Mouse (Mus musculus) intestine, embryonic 16.5 days (tissue): ENCODE data around the gene Gmds. TPM values are rescaled to one million over a fixed set of nuclear protein-coding genes. Genes with fewer than 3 reads are reported as not detected.

ENCODE experiments used
- ATAC-seq: fragments of 200-750 bp; cut with Nextera tagmentation; 2 replicates; pipeline ENCODE4 v1.8.0; 2017; ENCODE audit warnings: moderate TSS enrichment, moderate library complexity
- H3K27ac ChIP-seq: fragments of 300-500 bp; sonication (generic); 2 replicates; pipeline ENCODE4 v1.5.1; 2014; ENCODE audit warnings: mild to moderate bottlenecking, low read length
- H3K27me3 ChIP-seq: fragments of 300-500 bp; sonication (generic); replicated peaks from 2 replicates; pipeline ENCODE4 v1.6.1; 2014; ENCODE audit warnings: low read length, control low read depth, mixed read lengths; ENCODE audit not compliant: control insufficient read depth, insufficient read depth
- H3K36me3 ChIP-seq: fragments of 300-500 bp; sonication (generic); 2 replicates; pipeline ENCODE4 v1.6.1; 2014; ENCODE audit warnings: low read length, control low read depth; ENCODE audit not compliant: control insufficient read depth, insufficient read depth
- H3K4me1 ChIP-seq: fragments of 300-500 bp; sonication (generic); 2 replicates; pipeline ENCODE4 v1.6.1; 2014; ENCODE audit warnings: low read length, control low read depth, mixed read lengths; ENCODE audit not compliant: control insufficient read depth, insufficient read depth
- H3K4me2 ChIP-seq: fragments of 300-500 bp; sonication (generic); 2 replicates; pipeline ENCODE4 v1.6.1; 2014; ENCODE audit warnings: low read depth, low read length, control low read depth
- H3K4me3 ChIP-seq: fragments of 300-500 bp; sonication (generic); 2 replicates; pipeline ENCODE4 v1.5.1; 2014; ENCODE audit warnings: mild to moderate bottlenecking, low read length
- H3K9ac ChIP-seq: fragments of 300-500 bp; sonication (generic); 2 replicates; pipeline ENCODE4 v1.6.1; 2014; ENCODE audit warnings: low read depth, low read length
- H3K9me3 ChIP-seq: fragments of 300-500 bp; sonication (generic); 2 replicates; pipeline ENCODE4 v1.6.1; 2016; ENCODE audit warnings: low read length, control low read depth; ENCODE audit not compliant: control insufficient read depth
- WGBS: fragments of 180-500 bp; shearing (Covaris S2); extraction: QIAGEN DNeasy Blood & Tissue Kit; methylation state at CpG from one replicate; pipeline ENCODE4 v1.1.7; 2014; 5-methylcytosine and 5-hydroxymethylcytosine counted together
- polyA plus RNA-seq: library from polyadenylated mRNA; unstranded; fragments of >200 nt; fragmentation: Nextera tagmentation; extraction: Ambion mirVana; gene quantifications from 2 replicates; pipeline ENCODE4 v1.2.1, GENCODE M21; 2015

Gmds gene
- polyA plus RNA-seq, 1 experiment from 2014 or later = 210 TPM

DNA sequence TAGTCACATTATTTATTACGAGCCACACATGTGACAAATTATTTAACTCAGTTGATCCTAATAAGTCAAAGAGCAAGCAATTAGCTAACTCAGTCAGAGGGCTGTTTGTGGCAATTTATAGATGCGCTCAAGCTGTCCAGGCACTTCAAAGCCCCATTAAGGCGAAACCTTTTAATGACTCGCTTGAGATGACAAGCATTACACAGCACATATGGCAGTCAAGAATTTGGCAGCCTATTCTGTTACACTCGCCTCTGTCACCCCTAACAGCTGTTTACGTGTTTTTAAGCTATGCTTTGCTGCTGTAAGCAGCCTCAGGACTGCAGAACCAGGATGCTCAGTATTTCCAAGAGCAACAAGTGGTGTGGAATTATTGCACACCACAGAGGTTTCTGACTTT is 283.2 kb downstream of the Gmds start:
- Histone ChIP-seq H3K9ac (no peak overlapping the region), H3K4me3 (no peak overlapping the region), H3K27ac (no peak overlapping the region), H3K36me3 (no peaks in the 10 kb centered on the region), H3K4me1 (0 out of 2 replicates have a peak, but pooled peaks cover 2% of the 10 kb centered on the region), H3K27me3 (no peaks in the 10 kb centered on the region), H3K4me2 (no peak overlapping the region), H3K9me3 (no peaks in the 10 kb centered on the region)
- WGBS = 52% methylated on average over 6 of the region's 6 CpGs
- ATAC-seq = peak; percentile 22; the same call in 1 of the 2 replicates

DNA sequence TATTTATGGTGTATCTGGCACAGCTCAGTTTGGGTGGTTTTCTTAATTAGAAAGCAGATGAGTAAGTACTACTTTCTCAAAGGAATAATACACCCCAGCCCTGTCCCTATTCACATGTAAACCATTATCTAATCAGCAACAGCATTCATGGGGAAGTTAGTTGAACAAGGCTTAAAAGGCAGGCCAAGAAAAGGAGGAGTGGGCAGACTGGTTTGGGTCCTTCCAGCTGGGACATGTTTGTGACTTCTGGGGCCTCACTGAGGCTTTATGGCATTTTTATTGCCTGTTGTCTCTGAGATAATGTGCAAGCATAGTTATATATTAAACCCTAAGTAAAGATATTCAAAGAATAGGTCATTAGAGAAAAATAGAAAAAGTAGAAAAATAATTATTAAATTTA is 285.0 kb downstream of the Gmds start:
- no peak overlapping the region for H3K9ac ChIP-seq
- no peaks in the 10 kb centered on the region for H3K36me3 ChIP-seq
- peak; percentile 92 for ATAC-seq
- no peak overlapping the region for H3K27ac ChIP-seq
- H3K4me2 ChIP-seq = no peak overlapping the region; the same call in 1 of the 2 replicates
- H3K4me3 ChIP-seq = no peak overlapping the region
- H3K27me3 ChIP-seq = no peaks in the 10 kb centered on the region
- H3K9me3 ChIP-seq = no peaks in the 10 kb centered on the region
- 0 out of 2 replicates have a peak, but pooled peaks cover 2% of the 10 kb centered on the region for H3K4me1 ChIP-seq

DNA sequence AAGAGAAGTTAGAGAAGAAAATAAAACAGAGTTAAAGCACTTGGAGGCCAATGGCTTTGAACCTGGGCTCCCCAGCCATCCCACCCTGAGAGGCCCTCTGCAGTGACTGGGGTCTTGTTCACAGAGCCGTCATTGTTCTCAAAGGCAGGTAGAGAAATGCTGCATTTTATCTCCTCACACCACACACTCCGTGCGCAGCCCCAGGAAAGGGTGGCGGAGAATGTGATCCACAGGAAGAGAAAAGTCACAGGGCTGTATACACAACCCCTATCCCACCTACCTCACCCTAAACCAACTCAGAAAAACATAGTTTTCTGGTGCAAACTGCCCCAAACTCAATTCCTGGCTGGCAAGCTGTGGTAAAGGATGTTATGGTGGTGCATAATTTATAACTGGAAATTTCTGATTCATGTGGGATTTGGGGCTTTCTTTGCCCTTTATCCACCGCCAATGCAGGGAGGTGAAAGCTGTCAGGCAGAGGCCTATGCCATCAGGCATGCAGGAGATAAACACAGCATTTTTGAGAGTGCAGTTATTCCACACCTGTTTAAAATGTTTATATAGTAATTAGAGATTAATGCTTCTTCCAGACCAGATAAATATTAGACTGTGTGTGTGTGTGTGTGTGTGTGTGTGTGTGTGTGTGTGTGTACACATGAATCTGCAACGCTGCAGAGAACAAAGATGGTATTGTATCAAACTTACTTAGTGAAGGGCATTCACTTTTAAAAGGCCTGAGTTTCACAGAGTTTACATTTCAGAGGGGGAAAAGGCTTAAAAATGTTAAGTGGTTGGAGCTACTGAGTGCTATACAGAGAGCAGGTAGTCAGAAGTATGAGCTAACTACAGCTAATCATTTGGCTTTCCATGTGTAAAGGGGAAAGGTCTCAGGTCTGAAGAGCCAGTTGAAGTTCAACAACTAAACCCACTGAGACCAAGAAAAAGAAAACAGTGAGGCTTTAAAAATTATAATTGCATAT is 290.3 kb downstream of the Gmds start:
- Histone ChIP-seq H3K4me1 (peaks cover 3% of the 10 kb centered on the region; the same call in 1 of the 2 replicates), H3K36me3 (no peaks in the 10 kb centered on the region), H3K27ac (no peak overlapping the region), H3K27me3 (no peaks in the 10 kb centered on the region), H3K4me3 (no peak overlapping the region), H3K4me2 (no peak overlapping the region), H3K9ac (no peak overlapping the region), H3K9me3 (no peaks in the 10 kb centered on the region)
- 40% methylated on average over 6 of the region's 6 CpGs for WGBS
- no peak for ATAC-seq

DNA sequence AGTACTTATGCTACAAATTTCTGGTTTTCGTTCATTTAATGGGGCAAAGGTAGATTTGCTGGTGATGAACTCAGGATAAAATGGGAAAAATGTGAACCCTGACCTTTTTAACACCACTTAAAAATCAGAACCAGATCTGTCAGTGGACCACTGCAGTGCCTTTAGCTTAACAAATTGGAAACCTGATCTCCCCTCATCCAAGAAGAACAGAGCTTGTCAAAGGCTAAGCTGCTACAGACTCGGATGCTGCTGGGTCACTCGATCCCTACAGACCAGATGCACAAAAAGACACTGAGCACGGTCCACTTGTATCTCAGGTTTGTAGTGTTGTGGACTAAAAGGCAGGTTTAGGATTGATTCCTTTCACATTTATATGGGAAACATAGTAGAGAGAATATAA is 291.6 kb downstream of the Gmds start:
- peaks cover 3% of the 10 kb centered on the region; the same call in 1 of the 2 replicates for H3K4me1 ChIP-seq
- ATAC-seq = no peak
- H3K9ac ChIP-seq = no peak overlapping the region
- no peak overlapping the region for H3K4me2 ChIP-seq
- 73% methylated on average over 4 of the region's 4 CpGs for WGBS
- H3K27me3 ChIP-seq = no peaks in the 10 kb centered on the region
- no peaks in the 10 kb centered on the region for H3K36me3 ChIP-seq
- H3K4me3 ChIP-seq = no peak overlapping the region
- no peak overlapping the region for H3K27ac ChIP-seq
- H3K9me3 ChIP-seq = no peaks in the 10 kb centered on the region

DNA sequence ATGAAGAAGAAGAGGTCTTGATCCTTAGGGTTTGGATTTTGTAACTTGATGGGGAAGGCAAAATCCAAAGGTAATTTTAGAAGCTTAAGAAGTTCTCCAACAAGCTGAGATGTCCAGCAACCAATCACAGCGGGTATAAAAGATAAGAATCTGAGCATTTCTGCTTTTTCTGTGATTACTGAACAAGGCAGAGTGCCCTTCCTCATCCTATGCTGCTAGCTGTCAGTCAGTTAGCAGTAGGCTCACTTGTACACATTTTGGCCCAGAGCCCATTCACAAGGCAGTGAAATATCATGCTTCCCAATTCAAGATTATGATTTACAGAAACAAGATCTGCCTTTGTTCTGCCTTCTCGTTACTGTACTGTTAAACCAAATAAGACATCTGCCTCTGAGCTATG is 295.8 kb downstream of the Gmds start:
- Histone ChIP-seq H3K27me3 (no peaks in the 10 kb centered on the region; the same call in 1 of the 2 replicates), H3K4me3 (no peak overlapping the region), H3K27ac (no peak overlapping the region), H3K9me3 (no peaks in the 10 kb centered on the region), H3K9ac (no peak overlapping the region), H3K4me1 (no peaks in the 10 kb centered on the region), H3K36me3 (no peaks in the 10 kb centered on the region), H3K4me2 (no peak overlapping the region)
- WGBS = 61% methylated on average over 2 of the region's 2 CpGs
- ATAC-seq = no peak

DNA sequence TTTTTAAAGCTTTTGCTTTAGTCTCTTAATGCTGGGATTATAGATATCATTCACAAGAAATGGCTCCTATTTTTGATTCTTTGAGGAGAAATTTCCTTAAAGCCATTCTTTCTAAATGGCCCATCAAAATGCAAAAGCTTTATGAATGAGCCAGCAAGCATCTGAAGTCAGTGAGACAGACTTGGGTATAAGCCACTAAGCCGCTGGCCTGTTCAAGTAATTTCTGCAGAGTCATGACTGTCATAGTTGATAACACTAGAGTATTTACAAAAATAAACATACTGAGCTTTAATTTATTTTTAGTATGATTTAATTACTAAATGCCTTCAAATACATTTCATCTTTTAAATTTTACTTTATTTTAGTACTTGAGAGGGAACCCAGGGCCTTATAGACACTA is 297.7 kb downstream of the Gmds start:
- H3K4me2 ChIP-seq = no peak overlapping the region
- H3K9me3 ChIP-seq = no peaks in the 10 kb centered on the region
- no peaks in the 10 kb centered on the region for H3K4me1 ChIP-seq
- WGBS = 96% methylated on average over 1 of the region's 1 CpGs
- H3K9ac ChIP-seq = no peak overlapping the region
- H3K27me3 ChIP-seq = no peaks in the 10 kb centered on the region; the same call in 1 of the 2 replicates
- H3K4me3 ChIP-seq = no peak overlapping the region
- no peak overlapping the region for H3K27ac ChIP-seq
- no peak for ATAC-seq
- no peaks in the 10 kb centered on the region for H3K36me3 ChIP-seq

DNA sequence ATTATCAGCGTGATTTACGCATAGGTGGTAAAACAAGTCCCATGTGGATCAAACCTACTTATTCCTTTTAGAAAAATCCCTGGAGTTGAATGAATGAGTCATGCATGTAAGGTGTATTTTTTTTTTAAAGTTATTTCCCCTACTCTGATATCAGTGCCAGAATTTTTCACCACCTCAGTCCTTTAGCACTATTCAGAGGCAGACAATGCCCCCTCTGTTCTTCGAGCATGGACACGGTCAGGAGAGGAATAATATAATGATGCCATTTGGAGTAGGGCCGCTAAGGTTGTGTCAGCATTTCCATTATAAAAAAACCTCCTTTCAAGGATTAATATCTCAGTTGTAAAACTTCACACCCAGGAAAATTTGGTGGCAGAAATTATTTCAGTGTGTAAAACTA is 301.6 kb downstream of the Gmds start:
- no peak for ATAC-seq
- no peak overlapping the region for H3K4me3 ChIP-seq
- no peak overlapping the region for H3K27ac ChIP-seq
- no peaks in the 10 kb centered on the region for H3K4me1 ChIP-seq
- no peaks in the 10 kb centered on the region; the same call in 1 of the 2 replicates for H3K27me3 ChIP-seq
- H3K4me2 ChIP-seq = no peak overlapping the region
- no peak overlapping the region for H3K9ac ChIP-seq
- 83% methylated on average over 5 of the region's 5 CpGs for WGBS
- no peaks in the 10 kb centered on the region for H3K36me3 ChIP-seq
- H3K9me3 ChIP-seq = no peaks in the 10 kb centered on the region

DNA sequence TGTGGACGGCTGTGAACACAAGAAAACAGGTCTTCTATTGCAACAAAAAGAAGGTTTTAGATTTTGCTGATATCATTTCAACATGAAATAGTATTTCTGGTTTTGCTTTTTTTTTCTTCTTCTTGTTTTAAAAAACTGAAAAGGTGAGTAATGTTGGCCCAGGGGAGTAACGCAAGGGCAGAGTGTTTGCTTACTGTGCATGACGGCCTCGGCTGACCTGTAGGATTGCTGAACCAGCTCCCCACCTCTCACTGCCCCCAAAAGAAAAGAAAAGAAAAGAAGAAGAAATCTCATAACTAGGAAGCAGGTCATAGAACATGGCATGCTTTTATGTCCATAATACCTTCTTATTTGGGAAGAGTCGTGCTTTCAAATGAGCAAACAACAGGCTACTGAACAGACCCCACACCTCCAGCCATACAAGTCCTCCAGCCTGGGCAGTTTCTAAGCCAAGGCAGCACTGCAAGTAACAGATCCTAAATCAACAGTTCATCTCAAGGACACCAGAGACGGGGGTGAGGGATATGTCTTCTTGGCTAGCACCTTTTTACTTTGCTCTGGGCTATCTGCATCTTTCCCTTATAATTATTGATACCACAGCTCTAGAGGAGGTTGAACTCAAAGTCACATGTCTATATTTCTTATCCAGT is 303.6 kb downstream of the Gmds start:
- no peak overlapping the region for H3K4me3 ChIP-seq
- no peaks in the 10 kb centered on the region for H3K4me1 ChIP-seq
- WGBS = 68% methylated on average over 6 of the region's 6 CpGs
- no peak overlapping the region for H3K9ac ChIP-seq
- no peak for ATAC-seq
- H3K27ac ChIP-seq = no peak overlapping the region
- no peaks in the 10 kb centered on the region for H3K9me3 ChIP-seq
- H3K36me3 ChIP-seq = no peaks in the 10 kb centered on the region
- no peak overlapping the region for H3K4me2 ChIP-seq
- H3K27me3 ChIP-seq = no peaks in the 10 kb centered on the region; the same call in 1 of the 2 replicates

DNA sequence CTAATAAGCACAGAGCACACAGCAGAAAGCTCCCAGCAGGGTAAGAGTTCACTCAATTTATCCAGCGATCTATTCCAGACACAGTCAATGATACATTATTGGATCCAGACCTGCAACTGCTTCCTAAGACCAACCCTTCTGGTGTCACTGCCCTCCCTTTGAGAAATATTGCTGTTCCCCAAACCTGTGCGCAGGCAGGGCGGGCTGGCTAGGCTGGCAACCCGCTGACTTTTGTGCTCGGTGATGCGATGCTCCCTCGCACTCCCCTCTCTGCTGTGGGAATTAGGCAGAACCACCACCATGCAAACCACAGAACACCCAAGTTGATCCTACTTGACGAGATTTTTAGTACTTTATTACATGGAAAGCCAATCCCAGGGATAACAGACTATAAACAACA is 304.4 kb downstream of the Gmds start:
- ATAC-seq = no peak
- H3K9me3 ChIP-seq = no peaks in the 10 kb centered on the region
- H3K27me3 ChIP-seq = no peaks in the 10 kb centered on the region; the same call in 1 of the 2 replicates
- H3K4me3 ChIP-seq = no peak overlapping the region
- no peak overlapping the region for H3K9ac ChIP-seq
- no peak overlapping the region for H3K4me2 ChIP-seq
- H3K4me1 ChIP-seq = no peaks in the 10 kb centered on the region
- no peak overlapping the region for H3K27ac ChIP-seq
- no peaks in the 10 kb centered on the region for H3K36me3 ChIP-seq
- 53% methylated on average over 8 of the region's 8 CpGs for WGBS
